Mouse (Mus musculus): Measurements from ENCODE around the gene Gm10974.

Gene Gm10974

GRCm38 (mm10) chr7:66365904-66366303, at the start of gene Gm10974:
Gene Gm10974 (plus strand): TSS chr7:66365905.
- CTCF ChIA-PET: no interaction called here

DNA sequence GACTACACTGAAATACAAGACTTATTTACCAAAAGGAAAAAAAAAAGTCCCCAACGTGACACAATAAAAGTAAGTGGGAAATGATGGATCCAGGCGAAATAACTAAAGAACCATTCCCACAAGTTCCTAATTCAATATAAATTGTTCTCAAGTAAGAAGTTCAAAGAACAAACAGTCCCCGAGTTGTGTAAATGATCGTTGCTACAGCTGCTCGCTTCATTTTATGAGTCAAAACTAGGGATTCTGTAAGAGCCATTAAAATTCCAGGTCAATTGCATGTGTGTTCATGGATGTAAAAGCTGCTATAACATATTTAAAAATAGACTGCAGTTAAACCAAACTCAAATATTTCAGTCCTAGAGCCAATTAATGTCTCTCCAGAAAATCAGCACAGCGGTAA, 47.6 kb upstream of the Gm10974 start:
- CTCF ChIA-PET: no interaction called here

- CTCF ChIA-PET: no interaction called here
Measured at GRCm38 (mm10) chr7:66320996-66321395, 44.7 kb upstream of the Gm10974 start.

- CTCF ChIA-PET: no interaction called here
Measured at GRCm38 (mm10) chr7:66323252-66324015, 42.3 kb upstream of the Gm10974 start.

GRCm38 (mm10) chr7:66325419-66326053, 40.2 kb upstream of the Gm10974 start:
- CTCF ChIA-PET: no interaction called here

- CTCF ChIA-PET: no interaction called here
Measured at GRCm38 (mm10) chr7:66327516-66327915, 38.2 kb upstream of the Gm10974 start.

DNA sequence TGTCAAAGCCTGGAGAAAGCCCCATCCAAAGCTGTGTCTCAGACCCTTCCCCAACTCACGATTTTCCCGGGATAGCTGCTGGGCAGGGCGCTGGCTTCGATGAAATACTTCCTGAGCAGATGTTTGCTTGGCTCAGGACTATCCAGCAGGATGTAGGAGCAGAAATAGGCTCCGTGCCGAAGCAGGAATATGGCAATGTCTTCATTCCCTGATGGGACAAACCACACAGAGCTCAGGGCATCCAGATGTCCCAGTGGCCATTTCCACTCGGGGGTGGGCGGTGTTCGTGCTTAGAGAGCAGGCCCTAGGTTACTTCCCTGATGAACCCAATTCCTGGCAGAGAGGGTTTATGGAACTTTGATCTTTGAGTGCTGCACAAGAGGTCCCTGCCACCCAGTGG, 35.1 kb upstream of the Gm10974 start:
- CTCF ChIA-PET: interaction anchor here (0.6 kb wide), 1 partner anchor 224 kb away, joined by 4 read pairs; no protein-coding TSS in a partner anchor

DNA sequence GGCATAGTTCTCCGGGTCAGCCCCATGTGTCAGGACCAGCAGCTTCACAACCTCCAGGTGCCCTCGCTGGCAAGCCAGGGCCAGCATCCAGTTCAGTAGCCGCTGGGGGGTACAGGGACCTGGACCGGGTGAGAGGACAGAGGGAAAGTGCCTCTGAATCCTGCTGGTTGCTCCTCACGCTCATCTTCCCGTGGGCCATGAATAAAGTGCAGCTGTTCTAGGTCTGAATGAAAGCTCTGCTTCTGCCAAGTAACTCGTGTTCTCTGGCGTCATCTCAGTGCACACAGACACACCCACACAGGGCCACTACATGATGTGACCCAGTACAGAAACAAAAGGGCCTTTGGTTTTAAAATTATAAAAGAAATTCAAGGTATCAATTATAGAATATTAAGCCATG, 33.4 kb upstream of the Gm10974 start:
- CTCF ChIA-PET: no interaction called here

- CTCF ChIA-PET: no interaction called here
Measured at GRCm38 (mm10) chr7:66333906-66334500, 31.7 kb upstream of the Gm10974 start.

DNA sequence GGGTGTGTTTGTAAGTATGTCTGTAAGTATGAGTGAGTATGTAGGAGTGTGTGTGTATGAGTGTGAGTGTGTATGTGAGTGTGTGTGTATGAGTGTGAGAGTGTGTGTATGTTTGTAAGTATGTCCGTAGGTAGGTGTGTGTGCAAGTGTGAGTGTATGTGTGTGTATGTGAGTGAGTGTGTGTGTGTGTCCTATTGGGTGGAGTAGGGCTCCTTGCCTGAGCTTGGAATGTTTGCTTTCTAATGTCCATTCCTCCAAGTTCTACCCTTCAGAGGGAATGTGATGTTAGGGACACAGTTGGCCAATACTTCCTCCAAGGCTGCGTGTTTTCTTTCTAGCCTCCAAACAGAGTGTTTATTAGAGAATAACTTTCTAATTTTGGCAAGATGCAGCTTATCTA, 28.8 kb upstream of the Gm10974 start:
- CTCF ChIA-PET: interaction anchor here (0.7 kb wide), 1 partner anchor 81 kb away, joined by 3 read pairs; no protein-coding TSS in a partner anchor

DNA sequence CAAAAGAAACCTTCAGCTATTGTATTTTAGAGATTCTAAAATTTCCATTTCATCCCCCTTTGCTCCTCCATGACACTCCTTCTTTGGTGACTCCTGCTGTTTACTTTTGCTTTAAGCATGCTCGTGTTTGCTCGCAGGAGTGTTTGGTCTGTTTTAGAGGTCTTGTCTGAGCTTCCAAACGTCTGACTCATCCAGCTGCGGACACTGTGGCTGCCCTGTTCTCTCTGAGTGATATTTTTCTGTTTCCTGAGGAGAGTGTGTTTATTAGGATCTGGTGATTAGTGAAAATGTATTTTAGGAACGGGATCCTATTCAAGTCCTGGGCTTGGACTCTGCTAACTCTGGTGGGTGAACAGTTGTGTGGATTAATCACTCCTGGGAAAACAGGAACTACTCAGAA, 26.1 kb upstream of the Gm10974 start:
- CTCF ChIA-PET: no interaction called here

- CTCF ChIA-PET: no interaction called here
Measured at GRCm38 (mm10) chr7:66340044-66340443, 25.7 kb upstream of the Gm10974 start.

DNA sequence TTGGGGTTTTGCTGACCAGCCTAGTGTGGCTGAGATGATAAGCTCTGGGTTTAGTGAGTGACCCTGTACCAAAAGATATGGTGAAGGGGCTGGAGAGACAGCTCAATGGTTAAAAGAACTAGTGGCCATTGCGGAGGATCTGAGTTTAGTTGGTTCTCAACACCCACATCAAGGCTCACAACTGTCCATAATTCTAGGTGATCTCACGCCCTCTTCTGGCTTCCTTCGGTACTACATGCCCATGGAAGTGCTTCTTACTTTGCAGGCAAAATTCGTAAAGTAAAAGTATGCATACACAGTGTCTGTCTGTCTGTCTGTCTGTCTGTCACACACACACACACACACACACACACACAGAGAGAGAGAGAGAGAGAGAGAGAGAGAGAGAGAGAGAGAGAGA, 23.4 kb upstream of the Gm10974 start:
- CTCF ChIA-PET: interaction anchor here (0.6 to 1.0 kb wide), 3 partner anchors 29 to 253 kb away, joined by 4 to 8 read pairs (median 5); no protein-coding TSS in a partner anchor

DNA sequence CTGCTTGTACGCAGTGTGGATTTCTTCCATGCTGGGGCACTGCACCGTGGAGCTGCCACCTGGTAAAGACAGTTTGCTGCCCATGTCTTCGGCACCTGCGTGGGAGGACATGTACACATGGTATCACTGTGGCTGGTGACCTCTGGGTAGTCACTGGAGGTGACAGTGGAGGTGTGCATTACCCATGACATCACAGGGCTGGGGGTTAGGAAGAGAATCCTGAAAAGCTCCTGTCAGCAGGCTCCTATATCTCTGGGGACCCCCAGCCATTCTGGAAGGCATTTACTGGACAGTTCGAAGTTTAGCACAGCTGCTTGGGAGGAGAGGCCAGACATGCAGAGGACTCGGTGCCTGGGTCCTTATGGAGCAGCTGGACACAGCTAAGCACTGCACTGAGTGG, 22.9 kb upstream of the Gm10974 start:
- CTCF ChIA-PET: no interaction called here

- CTCF ChIA-PET: no interaction called here
Measured at GRCm38 (mm10) chr7:66343307-66343706, 22.4 kb upstream of the Gm10974 start.

GRCm38 (mm10) chr7:66346959-66347663, 18.6 kb upstream of the Gm10974 start:
- CTCF ChIA-PET: no interaction called here

- CTCF ChIA-PET: no interaction called here
Measured at GRCm38 (mm10) chr7:66348588-66348987, 17.1 kb upstream of the Gm10974 start.

- CTCF ChIA-PET: no interaction called here
Measured at GRCm38 (mm10) chr7:66349670-66350069, 16.0 kb upstream of the Gm10974 start.

DNA sequence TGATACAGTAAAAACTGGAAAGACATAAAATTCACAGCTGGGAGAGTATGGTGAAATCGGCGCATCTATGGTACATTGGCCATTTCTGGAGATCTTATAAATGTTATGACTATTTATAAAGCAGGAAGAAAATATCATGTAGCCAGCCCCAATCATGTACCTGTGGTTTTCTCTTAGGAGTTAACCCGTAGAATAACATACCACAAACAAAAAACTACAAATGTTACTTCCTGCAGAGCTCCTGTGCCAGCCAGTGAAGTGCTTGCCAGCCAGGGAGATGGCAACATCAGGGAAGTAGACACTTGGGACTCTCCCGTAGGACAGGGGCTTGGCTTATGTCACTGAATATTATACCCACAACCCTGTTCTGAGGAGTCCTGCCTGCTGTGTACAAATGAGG, 14.6 kb upstream of the Gm10974 start:
- CTCF ChIA-PET: no interaction called here

- CTCF ChIA-PET: interaction anchor here (0.5 to 0.6 kb wide), 2 partner anchors 30 to 1060 kb away, joined by 3 to 4 read pairs; no protein-coding TSS in a partner anchor
Measured at GRCm38 (mm10) chr7:66354911-66355310, 10.8 kb upstream of the Gm10974 start.

GRCm38 (mm10) chr7:66355791-66356522, 9.7 kb upstream of the Gm10974 start:
- CTCF ChIA-PET: no interaction called here

DNA sequence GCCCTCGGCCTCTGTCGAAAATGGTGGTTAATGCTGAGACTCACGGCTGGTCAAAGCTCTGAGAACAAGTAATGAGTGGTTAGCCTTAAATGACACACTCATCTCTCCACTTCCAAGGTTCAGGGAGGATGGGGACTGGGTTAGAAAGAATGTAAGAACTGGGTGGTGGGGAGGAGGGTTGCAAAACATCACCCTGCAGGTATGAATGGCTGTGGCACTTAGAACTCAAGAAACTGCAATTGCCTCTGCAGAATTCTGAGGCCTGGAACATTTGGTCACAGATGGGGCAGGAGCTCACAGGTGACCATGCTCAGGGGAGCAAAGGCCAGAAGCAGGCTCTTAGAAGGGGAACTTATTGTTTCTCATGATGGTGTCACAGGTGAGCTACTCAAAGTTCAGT, 7.2 kb upstream of the Gm10974 start:
- CTCF ChIA-PET: interaction anchor here (0.6 kb wide), 1 partner anchor 257 kb away, joined by 5 read pairs; no protein-coding TSS in a partner anchor
